8 mouse cellular contexts compared by ENCODE assay signal in genomic region chr14:84445503-84446410, GRCm38 (mm10). TPM values are rescaled to one million over a fixed set of nuclear protein-coding genes. Genes with fewer than 3 reads are reported as not detected.
A peak's percentile ranks its signal among the peaks of the same experiment; 100 is the strongest.
DNase-seq lines count a peak whose midpoint lies in the region; ATAC-seq and TF ChIP-seq lines count a peak whose summit lies in the region.

No protein-coding gene starts in this region.

- DNase-seq in cerebellum, adult 18-20 months = peak; percentile 9 to 30
- DNase-seq in cerebellum, adult 9-10 months = no peak
- peak; percentile 51 to 55 for DNase-seq in cerebellum, postnatal 25 days
- peak; percentile 70 to 72 for DNase-seq in frontal cortex, postnatal 36 days (ENCODE audit: low spot score in 2 of 2)
- peak; percentile 78 for DNase-seq in hindbrain, postnatal 0 days (ENCODE audit: low spot score)
- DNase-seq in left cerebral cortex, postnatal 10 days (ENCODE audit: extremely low spot score in 1 of 2, low spot score in 2 of 2) = peak; percentile 49 to 55
- DNase-seq in testis, postnatal 10 days (ENCODE audit: low spot score) = peak; percentile 45

- no peaks in the 10 kb centered on the region for H3K27me3 ChIP-seq in hindbrain, postnatal 0 days (ENCODE audit: insufficient read depth, low read length)
- peaks cover 20% of the 10 kb centered on the region for H3K27me3 ChIP-seq in midbrain, embryonic 13.5 days

- no peaks in the 10 kb centered on the region for H3K36me3 ChIP-seq in hindbrain, postnatal 0 days (ENCODE audit: insufficient read depth, low read length)
- no peaks in the 10 kb centered on the region for H3K36me3 ChIP-seq in midbrain, embryonic 13.5 days

- peak overlapping the region; percentile 76 for H3K9ac ChIP-seq in hindbrain, postnatal 0 days (replicated peaks; ENCODE audit: low read length)
- peak overlapping the region; percentile 76 for H3K9ac ChIP-seq in midbrain, embryonic 13.5 days (replicated peaks)

- peak; percentile 29; the same call in 1 of the 2 replicates for TF ChIP-seq CTCF in hindbrain, postnatal 0 days (IDR thresholded peaks at IDR 0.05; ENCODE audit: low read depth)

- under 1% methylated on average over 59 of the region's 59 CpGs for WGBS in hindbrain, postnatal 0 days
- under 1% methylated on average over 59 of the region's 59 CpGs for WGBS in midbrain, embryonic 13.5 days

- peak overlapping the region; percentile 86 for H3K27ac ChIP-seq in hindbrain, postnatal 0 days
- H3K27ac ChIP-seq in midbrain, embryonic 13.5 days = peak overlapping the region; percentile 87

- H3K9me3 ChIP-seq in hindbrain, postnatal 0 days (ENCODE audit: low read length) = no peaks in the 10 kb centered on the region
- no peaks in the 10 kb centered on the region for H3K9me3 ChIP-seq in midbrain, embryonic 13.5 days

- ATAC-seq in hindbrain, postnatal 0 days = no peak
- ATAC-seq in midbrain, embryonic 13.5 days = peak; percentile 1; the same call in 1 of the 2 replicates

- H3K4me1 ChIP-seq in hindbrain, postnatal 0 days (ENCODE audit: insufficient read depth, low read length) = peaks cover 5% of the 10 kb centered on the region; the same call in 1 of the 2 replicates
- peaks cover 24% of the 10 kb centered on the region for H3K4me1 ChIP-seq in midbrain, embryonic 13.5 days (replicated peaks)

- H3K4me2 ChIP-seq in hindbrain, postnatal 0 days (ENCODE audit: low read depth, low read length) = peak overlapping the region; percentile 85
- H3K4me2 ChIP-seq in midbrain, embryonic 13.5 days (replicated peaks) = peak overlapping the region; percentile 94

- peak overlapping the region; percentile 81 for H3K4me3 ChIP-seq in hindbrain, postnatal 0 days (ENCODE audit: low read length)
- H3K4me3 ChIP-seq in midbrain, embryonic 13.5 days (replicated peaks) = peak overlapping the region; percentile 70

- intact Hi-C loops in left cerebral cortex, postnatal 10 days (cut with DNase I) = loop anchor here (10.0 kb wide), 1 partner anchor 1459 kb away; no protein-coding TSS in a partner anchor

RNA-seq across cellular contexts. Expression of gene Pcdh17, which starts 2.4 kb away (rescaled TPM):
- 57.3 and 62.8 TPM in 2 replicates for total RNA-seq in hindbrain, postnatal 0 days (2014; rRNA removed)
- polyA plus RNA-seq in hindbrain, postnatal 0 days (2015; fragmentation: Nextera tagmentation; extraction: Ambion mirVana) = 29.5 and 31.5 TPM in 2 replicates
- total RNA-seq in left cerebral cortex, postnatal 10 days (2021) = 10 to 100 TPM; 48.3 to 57.0 TPM
- 15.3 and 17.6 TPM in 2 replicates for polyA plus RNA-seq in midbrain, embryonic 13.5 days (2015; fragmentation: Nextera tagmentation; extraction: Ambion mirVana)
